Comparison of ENCODE assay signal across 32 mouse cellular contexts in genomic region chr10:92135521-92135920, GRCm38 (mm10).
"Had no signal": no experiment of that assay in that cellular context is flagged by ENCODE, and none has a peak within 500 bp of the region (broad histone marks: within the 10 kb centered on the region; RNA-seq: fewer than 3 reads in every experiment).

No protein-coding gene starts in this region.

- H3K36me3 ChIP-seq: limb, embryonic 10.5 days; limb, embryonic 12.5 days; limb, embryonic 13.5 days; limb, embryonic 15.5 days; liver, embryonic 12.5 days; liver, embryonic 13.5 days; liver, embryonic 15.5 days; lung, embryonic 15.5 days had no signal

- H3K9me3 ChIP-seq: limb, embryonic 10.5 days; limb, embryonic 12.5 days; limb, embryonic 13.5 days; limb, embryonic 15.5 days; liver, embryonic 12.5 days; liver, embryonic 15.5 days; lung, embryonic 15.5 days; midbrain, embryonic 10.5 days; midbrain, embryonic 12.5 days; midbrain, embryonic 13.5 days; midbrain, embryonic 15.5 days; neural tube, embryonic 12.5 days had no signal

- H3K27ac ChIP-seq: left cerebral cortex, adult 2 months; limb, embryonic 10.5 days; limb, embryonic 12.5 days; limb, embryonic 13.5 days; limb, embryonic 15.5 days; liver, embryonic 12.5 days; liver, embryonic 13.5 days; liver, embryonic 14.5 days; liver, embryonic 15.5 days; lung, embryonic 15.5 days; macrophage; midbrain, embryonic 10.5 days; midbrain, embryonic 12.5 days; midbrain, embryonic 13.5 days; neural tube, embryonic 12.5 days had no signal

- H3K27me3 ChIP-seq: limb, embryonic 12.5 days; limb, embryonic 13.5 days; limb, embryonic 15.5 days; liver, embryonic 12.5 days; liver, embryonic 13.5 days; liver, embryonic 15.5 days; lung, embryonic 15.5 days; megakaryocyte, embryonic 14.5 days; midbrain, embryonic 12.5 days; midbrain, embryonic 13.5 days; midbrain, embryonic 15.5 days; neural tube, embryonic 12.5 days had no signal

- H3K9ac ChIP-seq: limb, embryonic 12.5 days; limb, embryonic 13.5 days; limb, embryonic 15.5 days; liver, embryonic 12.5 days; liver, embryonic 13.5 days; liver, embryonic 14.5 days; liver, embryonic 15.5 days; lung, embryonic 14.5 days; lung, embryonic 15.5 days; midbrain, embryonic 12.5 days; midbrain, embryonic 13.5 days; midbrain, embryonic 15.5 days; neural tube, embryonic 12.5 days had no signal

- ATAC-seq: liver, embryonic 12.5 days; lung, postnatal 0 days; midbrain, embryonic 13.5 days; midbrain, embryonic 15.5 days; midbrain, embryonic 16.5 days had no signal

- H3K4me1 ChIP-seq: limb, embryonic 10.5 days; limb, embryonic 12.5 days; limb, embryonic 13.5 days; limb, embryonic 15.5 days; liver, embryonic 12.5 days; liver, embryonic 13.5 days; liver, embryonic 15.5 days; lung, embryonic 15.5 days; megakaryocyte, embryonic 14.5 days; midbrain, embryonic 12.5 days; neural tube, embryonic 12.5 days had no signal

- H3K4me2 ChIP-seq: limb, embryonic 12.5 days; limb, embryonic 13.5 days; limb, embryonic 15.5 days; liver, embryonic 11.5 days; liver, embryonic 12.5 days; liver, embryonic 13.5 days; liver, embryonic 15.5 days; lung, embryonic 14.5 days; lung, embryonic 15.5 days; midbrain, embryonic 11.5 days; midbrain, embryonic 12.5 days; midbrain, embryonic 13.5 days; midbrain, embryonic 15.5 days; neural tube, embryonic 12.5 days had no signal

- H3K4me3 ChIP-seq: left cerebral cortex, adult 2 months; limb, embryonic 10.5 days; limb, embryonic 12.5 days; limb, embryonic 13.5 days; limb, embryonic 15.5 days; liver, embryonic 12.5 days; liver, embryonic 13.5 days; liver, embryonic 15.5 days; lung, embryonic 15.5 days; megakaryocyte, embryonic 14.5 days; midbrain, embryonic 10.5 days; midbrain, embryonic 12.5 days; midbrain, embryonic 13.5 days; midbrain, embryonic 15.5 days; myocyte; neural tube, embryonic 12.5 days had no signal

- DNase-seq: left cerebral cortex, postnatal 4 days; liver; liver, embryonic 13.5 days; lung, adult 18-20 months; lung, adult 2 months; lung, embryonic 14.5 days; lung, postnatal 10 days; lung, postnatal 14 days; lung, postnatal 36 days; lung, postnatal 4 days; midbrain, embryonic 14.5 days had no signal
